ENCODE assay signal across 16 mouse cellular contexts in the genomic region with DNA sequence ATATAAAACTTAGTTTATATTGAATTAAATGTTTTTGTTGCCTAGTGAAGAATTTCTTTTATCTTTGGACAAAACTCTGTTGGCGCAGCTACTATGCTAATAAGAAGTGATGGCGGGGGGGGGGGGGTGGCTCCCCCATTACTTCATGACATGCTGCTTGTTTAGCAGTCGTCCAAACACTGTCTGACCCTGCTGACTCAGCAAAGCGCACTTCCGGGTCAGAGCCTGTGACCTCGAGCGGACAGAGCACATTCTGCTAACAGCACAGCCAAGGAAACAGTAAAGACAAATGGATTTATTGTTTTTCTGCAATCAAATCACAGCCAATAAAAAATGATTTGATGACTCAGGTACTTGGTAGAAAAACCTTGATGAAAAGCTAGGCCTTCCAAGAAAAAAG.
A peak's percentile ranks its signal among the peaks of the same experiment; 100 is the strongest.
DNase-seq lines count a peak whose midpoint lies in the region; ATAC-seq and TF ChIP-seq lines count a peak whose summit lies in the region.
"Had no signal": no experiment of that assay in that cellular context is flagged by ENCODE, and none has a peak within 500 bp of the region (broad histone marks: within the 10 kb centered on the region; RNA-seq: fewer than 3 reads in every experiment).

No protein-coding gene starts in this region.

- no peak for TF ChIP-seq POLR2A in testis, adult 2 months (IDR thresholded peaks at IDR 0.05; ENCODE audit: control insufficient read depth, low read depth, low read length)

- H3K36me3 ChIP-seq in kidney, embryonic 16.5 days (ENCODE audit: insufficient read depth, low read length) = no peaks in the 10 kb centered on the region; the same call in 1 of the 2 replicates
- no peaks in the 10 kb centered on the region for H3K36me3 ChIP-seq in testis, adult 2 months (ENCODE audit: control insufficient read depth, insufficient read depth, low read length)
- no peaks in the 10 kb centered on the region for H3K36me3 ChIP-seq in forebrain, postnatal 0 days (ENCODE audit: insufficient read depth)
- H3K36me3 ChIP-seq: forebrain, embryonic 15.5 days; midbrain, embryonic 12.5 days; stomach, embryonic 15.5 days had no signal

- 43% methylated on average over 7 of the region's 7 CpGs for WGBS in kidney, embryonic 16.5 days
- WGBS in forebrain, postnatal 0 days = 61% methylated on average over 7 of the region's 7 CpGs

- DNase-seq in kidney, adult 11 months = peak; percentile 11
- no peak for DNase-seq in testis, postnatal 10 days (ENCODE audit: low spot score)
- peak; percentile 80 for DNase-seq in kidney, postnatal 10 days
- DNase-seq in forebrain, postnatal 0 days = no peak
- no peak for DNase-seq in frontal cortex, postnatal 25 days (ENCODE audit: low spot score in 2 of 2)
- no peak for DNase-seq in urinary bladder, adult 18-20 months (ENCODE audit: low spot score in 2 of 2)
- DNase-seq: cerebellum, adult 11-12 months; gastrocnemius, postnatal 10 days; lung, adult 18-20 months; thymus, postnatal 25 days had no signal

- H3K9ac ChIP-seq in kidney, embryonic 16.5 days (replicated peaks; ENCODE audit: low read length) = no peak overlapping the region
- H3K9ac ChIP-seq in forebrain, postnatal 0 days = no peak overlapping the region
- H3K9ac ChIP-seq: forebrain, embryonic 15.5 days; heart, embryonic 12.5 days; midbrain, embryonic 12.5 days; stomach, embryonic 15.5 days had no signal

- H3K9me3 ChIP-seq in kidney, embryonic 16.5 days (ENCODE audit: low read length) = no peaks in the 10 kb centered on the region
- H3K9me3 ChIP-seq in forebrain, postnatal 0 days (ENCODE audit: low read length) = no peaks in the 10 kb centered on the region
- H3K9me3 ChIP-seq: forebrain, embryonic 15.5 days; heart, embryonic 12.5 days; midbrain, embryonic 12.5 days; stomach, embryonic 15.5 days had no signal

- H3K4me3 ChIP-seq in kidney, embryonic 16.5 days (ENCODE audit: low read length) = no peak overlapping the region
- no peak overlapping the region for H3K4me3 ChIP-seq in testis, adult 2 months (ENCODE audit: control insufficient read depth, low read depth, low read length)
- no peak overlapping the region for H3K4me3 ChIP-seq in forebrain, postnatal 0 days (ENCODE audit: low read depth, low read length)
- H3K4me3 ChIP-seq: forebrain, embryonic 15.5 days; heart, embryonic 12.5 days; midbrain, embryonic 12.5 days; stomach, embryonic 15.5 days had no signal

- no peak overlapping the region for H3K27ac ChIP-seq in kidney, embryonic 16.5 days (ENCODE audit: low read length)
- H3K27ac ChIP-seq in testis, adult 2 months (ENCODE audit: control insufficient read depth, insufficient read depth, low read depth, low read length) = peak overlapping the region; percentile 29; the same call in 1 of the 2 replicates
- H3K27ac ChIP-seq in forebrain, postnatal 0 days (ENCODE audit: low read depth, low read length) = no peak overlapping the region
- H3K27ac ChIP-seq: forebrain, embryonic 15.5 days; midbrain, embryonic 12.5 days; stomach, embryonic 15.5 days had no signal

- no peak overlapping the region for H3K4me2 ChIP-seq in kidney, embryonic 16.5 days (replicated peaks; ENCODE audit: low read depth, low read length)
- H3K4me2 ChIP-seq in forebrain, postnatal 0 days (ENCODE audit: low read depth) = no peak overlapping the region
- H3K4me2 ChIP-seq: forebrain, embryonic 15.5 days; heart, embryonic 12.5 days; midbrain, embryonic 12.5 days; stomach, embryonic 15.5 days had no signal

- TF ChIP-seq CTCF in testis, adult 2 months (IDR thresholded peaks at IDR 0.05; ENCODE audit: control insufficient read depth, insufficient read depth, insufficient replicate concordance, low read depth, low read length) = no peak
- no peak for TF ChIP-seq CTCF in forebrain, postnatal 0 days (IDR thresholded peaks at IDR 0.05; ENCODE audit: low read depth)

- no peaks in the 10 kb centered on the region for H3K27me3 ChIP-seq in kidney, embryonic 16.5 days (ENCODE audit: insufficient read depth, low read length)
- H3K27me3 ChIP-seq in testis, adult 2 months (ENCODE audit: control insufficient read depth, insufficient read depth, low read length) = no peaks in the 10 kb centered on the region
- no peaks in the 10 kb centered on the region for H3K27me3 ChIP-seq in forebrain, postnatal 0 days (ENCODE audit: insufficient read depth, low read length)
- H3K27me3 ChIP-seq: forebrain, embryonic 15.5 days; heart, embryonic 12.5 days; midbrain, embryonic 12.5 days; stomach, embryonic 15.5 days had no signal

- no peak for ATAC-seq in kidney, embryonic 16.5 days (ENCODE audit: low FRiP score, low TSS enrichment)
- no peak for ATAC-seq in forebrain, postnatal 0 days
- ATAC-seq: forebrain, embryonic 15.5 days had no signal

- no peaks in the 10 kb centered on the region for H3K4me1 ChIP-seq in kidney, embryonic 16.5 days (ENCODE audit: insufficient read depth, low read length)
- no peaks in the 10 kb centered on the region for H3K4me1 ChIP-seq in testis, adult 2 months (ENCODE audit: control insufficient read depth, insufficient read depth, low read length)
- H3K4me1 ChIP-seq in forebrain, postnatal 0 days (ENCODE audit: insufficient read depth) = no peaks in the 10 kb centered on the region
- H3K4me1 ChIP-seq: forebrain, embryonic 15.5 days; stomach, embryonic 15.5 days had no signal

Comparison
In these comparisons a context has a peak if more than half of its experiments do, and no peak if none do; other contexts are left out.
1. DNase-seq: peak in kidney, adult 11 months (single experiment) and kidney, postnatal 10 days (single experiment); none in testis, postnatal 10 days (single experiment), forebrain, postnatal 0 days (single experiment), frontal cortex, postnatal 25 days (0 of 2) and urinary bladder, adult 18-20 months (0 of 2).